Mouse (Mus musculus): ENCODE results near the gene Plin3. TPM values are rescaled to one million over a fixed set of nuclear protein-coding genes. Genes with fewer than 3 reads are reported as not detected.
"Not testable (repeated sequence)": the region's sequence is repeated elsewhere in the genome, so short reads cannot be mapped to it uniquely, and the experiment has no call there.

Gene Plin3
- polyA plus RNA-seq, 1 experiment from 2014 or later: 50.9 TPM

DNA sequence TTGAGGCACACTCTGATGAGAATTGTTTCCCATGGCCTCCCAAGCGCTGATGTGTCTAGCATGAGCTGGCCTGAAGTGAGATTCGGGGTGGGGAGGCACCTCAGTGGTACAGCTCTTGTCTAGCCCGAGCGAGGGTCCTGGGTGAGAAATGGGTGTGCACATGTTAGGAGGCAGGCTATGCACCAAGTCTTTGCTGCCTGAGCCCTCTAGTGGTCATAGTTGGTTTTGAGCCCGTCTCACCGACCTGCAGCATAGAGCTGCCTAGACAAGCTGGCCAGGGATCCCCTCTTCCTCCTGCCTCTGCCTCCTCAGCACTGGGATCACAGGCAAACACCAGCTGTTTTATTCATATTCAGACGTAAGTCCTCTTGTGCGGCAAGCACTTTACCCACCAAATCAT is 28.7 kb downstream of the Plin3 start:
- no peak overlapping the region for H3K4me3 ChIP-seq
- H3K27ac ChIP-seq: no peak overlapping the region
- H3K36me3 ChIP-seq: peaks cover 51% of the 10 kb centered on the region
- H3K4me1 ChIP-seq (replicated peaks): peaks cover 15% of the 10 kb centered on the region
- no peaks in the 10 kb centered on the region for H3K9me3 ChIP-seq
- 22% methylated on average over 8 of the region's 8 CpGs for WGBS
- H3K27me3 ChIP-seq (ENCODE audit: insufficient read depth, poor library complexity, severe bottlenecking): no peaks in the 10 kb centered on the region
- DNase-seq (ENCODE audit: low spot score): peak; percentile 79

DNA sequence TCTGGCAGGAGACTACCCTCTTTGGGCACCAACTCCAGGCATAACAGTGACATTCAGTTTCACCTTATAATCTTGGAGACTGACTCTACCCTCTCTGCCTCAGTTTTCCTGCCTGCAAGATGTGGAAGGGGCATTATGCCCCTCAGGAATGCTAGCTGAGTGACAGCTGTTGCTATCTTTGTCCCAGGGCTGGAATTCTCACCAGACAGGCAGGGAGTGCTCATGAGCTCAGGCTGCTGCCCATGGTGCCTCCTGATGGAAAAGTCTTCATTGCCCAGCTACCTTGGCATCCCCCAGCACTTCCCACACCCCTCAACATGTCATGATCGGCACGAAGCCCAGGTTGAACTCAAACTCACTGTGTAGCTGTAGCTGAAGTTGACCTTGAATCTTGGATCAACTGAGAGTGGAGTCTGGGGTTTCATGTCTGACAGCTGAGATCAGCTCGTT is 30.0 kb downstream of the Plin3 start:
- Histone ChIP-seq H3K9me3 (no peaks in the 10 kb centered on the region), H3K27me3 (ENCODE audit: insufficient read depth, poor library complexity, severe bottlenecking) (no peaks in the 10 kb centered on the region), H3K36me3 (peaks cover 63% of the 10 kb centered on the region), H3K4me1 (replicated peaks) (peaks cover 29% of the 10 kb centered on the region), H3K4me3 (no peak overlapping the region), H3K27ac (no peak overlapping the region)
- DNase-seq (ENCODE audit: low spot score): no peak
- WGBS: 88% methylated on average over 3 of the region's 3 CpGs

DNA sequence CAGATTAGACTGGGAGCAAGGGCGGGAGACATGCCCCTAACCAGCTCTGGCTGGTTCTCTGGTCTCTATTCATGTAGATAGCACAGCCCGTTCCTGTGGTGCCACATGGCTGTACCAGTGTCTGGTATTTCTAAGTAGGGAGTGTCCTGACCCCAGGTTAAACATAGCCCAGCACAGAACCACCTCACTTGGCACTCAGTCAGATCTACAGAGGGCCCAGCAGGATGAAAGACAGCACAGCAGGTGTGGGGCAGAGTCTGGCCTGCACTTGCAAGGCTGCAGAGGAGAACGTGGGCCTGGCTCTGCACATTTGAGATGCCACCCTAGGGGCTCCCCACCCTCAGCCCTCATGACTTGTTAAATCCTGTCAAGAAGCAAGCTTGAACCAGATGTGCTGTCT is 31.5 kb downstream of the Plin3 start:
- Histone ChIP-seq H3K27ac (no peak overlapping the region), H3K9me3 (no peaks in the 10 kb centered on the region), H3K4me1 (replicated peaks) (peaks cover 36% of the 10 kb centered on the region), H3K27me3 (ENCODE audit: insufficient read depth, poor library complexity, severe bottlenecking) (no peaks in the 10 kb centered on the region), H3K4me3 (no peak overlapping the region), H3K36me3 (peaks cover 65% of the 10 kb centered on the region)
- 79% methylated on average over 3 of the region's 3 CpGs for WGBS
- DNase-seq (ENCODE audit: low spot score): no peak

DNA sequence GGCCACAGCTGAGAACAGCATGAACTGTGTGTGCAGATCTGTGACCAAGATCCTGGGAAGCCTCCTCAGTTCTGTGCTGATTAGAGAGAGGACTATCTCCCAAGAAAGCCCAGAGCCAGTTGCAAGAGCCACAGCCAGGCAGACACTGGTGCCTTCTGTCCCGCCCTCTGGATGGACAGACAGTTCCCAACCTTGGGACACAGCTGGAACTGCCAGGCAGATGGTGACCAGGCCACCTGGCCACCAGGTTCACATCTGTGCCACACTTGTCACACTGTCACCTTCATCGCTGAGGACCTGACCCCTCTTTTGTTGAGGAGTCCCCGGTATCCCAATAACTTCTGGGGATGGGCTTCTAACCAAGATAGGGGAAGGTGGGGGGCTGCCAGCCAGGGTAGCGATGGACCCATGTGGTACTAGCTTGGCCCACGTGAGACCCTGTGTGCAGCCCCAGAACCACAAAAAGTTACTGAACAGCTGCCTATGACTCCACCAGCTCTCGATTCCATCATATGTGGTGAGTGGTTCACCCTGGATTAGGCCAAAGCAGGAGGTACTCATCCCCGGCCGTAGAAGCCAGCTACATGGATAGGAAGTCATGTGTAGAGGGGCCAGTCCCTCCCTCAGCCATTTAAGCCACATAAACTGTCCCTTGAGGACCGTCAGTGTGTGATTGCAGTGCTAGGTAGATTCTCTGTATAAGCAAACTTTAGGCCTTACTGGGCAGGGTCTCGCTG is 33.2 kb downstream of the Plin3 start:
- Histone ChIP-seq H3K36me3 (peaks cover 55% of the 10 kb centered on the region), H3K27ac (no peak overlapping the region), H3K27me3 (ENCODE audit: insufficient read depth, poor library complexity, severe bottlenecking) (no peaks in the 10 kb centered on the region), H3K9me3 (no peaks in the 10 kb centered on the region), H3K4me3 (peak overlapping the region; percentile 9; the same call in 1 of the 2 replicates), H3K4me1 (replicated peaks) (peaks cover 40% of the 10 kb centered on the region)
- 92% methylated on average over 10 of the region's 10 CpGs for WGBS
- no peak for DNase-seq (ENCODE audit: low spot score)

DNA sequence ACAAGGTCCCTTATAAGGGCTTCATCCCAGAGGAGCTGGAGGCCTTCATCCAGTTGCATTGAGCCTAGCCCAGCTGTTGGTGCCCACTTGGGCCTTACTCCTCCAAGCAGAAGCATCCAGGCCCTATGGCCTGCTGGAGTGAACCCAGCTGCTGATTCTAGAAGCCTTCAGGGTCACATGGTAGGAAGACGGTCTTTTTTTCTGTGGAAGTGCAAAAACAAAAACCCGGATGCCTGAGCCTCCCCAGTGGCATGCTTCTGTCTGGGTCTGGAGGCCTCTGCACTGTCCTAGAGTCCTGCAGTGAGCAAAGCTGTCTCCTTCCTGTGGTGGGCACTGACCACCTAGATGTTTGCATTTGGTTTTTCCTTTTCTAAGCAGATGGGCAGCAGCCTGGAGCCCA is 33.9 kb downstream of the Plin3 start:
- H3K9me3 ChIP-seq; DNase-seq (ENCODE audit: low spot score); H3K27me3 ChIP-seq (ENCODE audit: insufficient read depth, poor library complexity, severe bottlenecking); H3K4me3 ChIP-seq; H3K27ac ChIP-seq: not testable (repeated sequence)
- H3K4me1 ChIP-seq (replicated peaks): peaks cover 40% of the 10 kb centered on the region
- peaks cover 55% of the 10 kb centered on the region for H3K36me3 ChIP-seq
- 81% methylated on average over 2 of the region's 2 CpGs for WGBS

DNA sequence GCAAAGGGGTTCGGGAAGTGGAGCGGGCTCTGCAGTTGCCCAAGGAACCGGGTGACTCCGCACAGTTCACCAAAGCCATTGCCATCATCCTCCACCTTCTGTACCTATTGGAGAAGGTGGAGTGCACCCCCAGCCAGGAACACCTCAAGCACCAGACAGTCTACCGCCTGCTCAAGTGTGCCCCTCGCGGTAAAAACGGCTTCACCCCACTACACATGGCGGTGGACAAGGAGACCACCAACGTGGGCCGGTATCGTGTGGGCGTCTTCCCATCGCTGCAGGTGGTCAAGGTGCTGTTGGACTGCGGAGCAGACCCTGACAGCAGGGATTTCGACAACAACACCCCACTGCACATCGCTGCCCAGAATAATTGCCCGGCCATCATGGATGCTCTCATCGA is 34.4 kb downstream of the Plin3 start:
- not testable (repeated sequence) for H3K9me3 ChIP-seq; H3K27ac ChIP-seq; H3K27me3 ChIP-seq (ENCODE audit: insufficient read depth, poor library complexity, severe bottlenecking); DNase-seq (ENCODE audit: low spot score)
- Histone ChIP-seq H3K36me3 (peaks cover 55% of the 10 kb centered on the region), H3K4me1 (replicated peaks) (peaks cover 40% of the 10 kb centered on the region), H3K4me3 (peak overlapping the region; percentile 74; the same call in 1 of the 2 replicates)
- WGBS: 96% methylated on average over 19 of the region's 19 CpGs

DNA sequence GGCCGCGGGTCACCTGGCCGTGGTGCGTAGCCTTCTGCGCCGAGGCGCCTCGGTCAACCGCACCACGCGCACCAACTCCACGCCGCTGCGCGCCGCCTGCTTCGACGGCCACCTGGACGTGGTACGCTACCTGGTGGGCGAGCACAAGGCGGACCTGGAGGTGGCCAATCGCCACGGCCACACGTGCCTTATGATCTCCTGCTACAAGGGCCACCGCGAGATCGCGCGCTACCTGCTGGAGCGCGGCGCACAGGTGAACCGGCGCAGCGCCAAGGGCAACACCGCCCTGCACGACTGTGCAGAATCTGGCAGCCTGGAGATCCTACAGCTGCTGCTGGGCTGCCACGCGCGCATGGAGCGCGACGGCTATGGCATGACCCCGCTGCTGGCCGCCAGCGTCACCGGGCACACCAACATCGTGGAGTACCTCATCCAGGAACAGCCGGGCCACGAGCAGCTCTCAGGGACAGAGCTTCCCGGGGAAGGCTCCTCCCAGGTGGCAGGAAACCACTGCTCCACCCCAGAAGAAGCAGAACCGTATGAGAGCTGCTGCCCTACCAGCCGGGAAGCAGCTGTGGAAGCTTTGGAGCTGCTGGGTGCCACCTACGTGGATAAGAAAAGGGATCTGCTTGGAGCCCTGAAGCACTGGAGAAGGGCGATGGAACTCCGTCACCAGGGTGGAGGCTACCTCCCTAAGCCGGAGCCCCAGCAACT is 35.3 kb downstream of the Plin3 start:
- 11% methylated on average over 58 of the region's 58 CpGs for WGBS
- Histone ChIP-seq H3K4me3 (peak overlapping the region; percentile 74), H3K36me3 (peaks cover 45% of the 10 kb centered on the region), H3K27me3 (ENCODE audit: insufficient read depth, poor library complexity, severe bottlenecking) (no peaks in the 10 kb centered on the region), H3K4me1 (replicated peaks) (peaks cover 40% of the 10 kb centered on the region), H3K9me3 (no peaks in the 10 kb centered on the region), H3K27ac (peak overlapping the region; percentile 86)
- DNase-seq (ENCODE audit: low spot score): no peak

DNA sequence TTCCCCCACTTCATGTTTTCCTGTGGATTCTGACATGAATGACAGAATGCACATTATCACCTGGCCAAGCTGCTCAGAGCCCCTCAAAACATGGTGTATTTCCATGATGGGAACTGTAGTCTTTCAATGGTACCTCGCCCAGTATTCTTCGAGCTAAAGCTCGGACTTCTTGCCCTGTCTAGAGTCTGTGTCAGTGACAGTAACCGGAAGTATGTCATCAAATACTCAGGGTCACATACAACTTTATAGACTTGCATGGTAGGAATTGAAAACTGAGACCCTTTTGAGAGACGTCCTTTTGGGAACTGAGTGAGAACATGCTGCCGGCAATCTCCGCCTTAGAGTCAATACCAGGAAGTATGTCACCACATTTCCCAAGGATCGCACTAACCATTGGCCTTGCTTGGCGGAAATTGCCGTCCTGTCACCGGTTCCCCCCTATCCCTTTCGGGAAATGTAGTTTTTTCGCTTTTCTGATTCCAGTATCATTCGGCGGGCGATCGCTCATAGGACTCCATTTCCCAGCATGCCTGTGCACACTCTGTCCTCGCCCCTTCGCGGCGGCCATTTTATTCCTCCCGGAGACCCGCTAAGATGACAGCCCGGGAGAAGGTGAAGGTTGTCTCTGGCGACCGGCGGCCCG is 36.3 kb downstream of the Plin3 start, which contains the start of gene Fem1a:
Fem1a (plus strand) TSS at position 572 of the 643 bp plus-strand sequence.
- Histone ChIP-seq H3K27ac (peak within 1 kb of the TSS; percentile 86), H3K36me3 (peaks cover 37% of the 10 kb centered on the region), H3K27me3 (ENCODE audit: insufficient read depth, poor library complexity, severe bottlenecking) (no peaks in the 10 kb centered on the region), H3K4me3 (peak within 1 kb of the TSS; percentile 74), H3K9me3 (no peaks in the 10 kb centered on the region), H3K4me1 (replicated peaks) (peaks cover 39% of the 10 kb centered on the region)
- peak; percentile 94 for DNase-seq (ENCODE audit: low spot score)
- WGBS: under 1% methylated on average over 28 of the region's 28 CpGs

DNA sequence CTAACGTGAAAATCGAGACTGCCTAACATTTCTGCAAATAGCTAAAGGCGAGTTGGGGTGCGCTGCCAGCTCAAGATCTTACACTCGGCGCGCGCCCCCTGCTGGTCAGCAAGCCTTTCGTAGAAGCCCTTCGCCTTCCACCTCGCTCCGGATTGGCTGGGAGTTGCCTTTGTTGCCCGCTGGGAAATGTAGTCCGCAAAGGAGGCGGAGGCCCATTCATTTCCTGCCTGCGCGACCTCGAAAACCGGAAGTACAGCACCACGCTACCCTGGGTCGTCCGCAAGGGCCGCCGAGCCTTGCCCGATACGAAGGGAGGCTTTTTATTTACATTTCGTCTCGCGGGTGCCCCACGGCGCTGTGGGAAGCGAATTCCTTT is 36.8 kb downstream of the Plin3 start:
- peak; percentile 98 for DNase-seq (ENCODE audit: low spot score)
- Histone ChIP-seq H3K4me3 (peak overlapping the region; percentile 74), H3K9me3 (no peaks in the 10 kb centered on the region), H3K36me3 (peaks cover 32% of the 10 kb centered on the region), H3K4me1 (replicated peaks) (peaks cover 44% of the 10 kb centered on the region), H3K27me3 (ENCODE audit: insufficient read depth, poor library complexity, severe bottlenecking) (no peaks in the 10 kb centered on the region), H3K27ac (peak overlapping the region; percentile 86)
- under 1% methylated on average over 32 of the region's 32 CpGs for WGBS

DNA sequence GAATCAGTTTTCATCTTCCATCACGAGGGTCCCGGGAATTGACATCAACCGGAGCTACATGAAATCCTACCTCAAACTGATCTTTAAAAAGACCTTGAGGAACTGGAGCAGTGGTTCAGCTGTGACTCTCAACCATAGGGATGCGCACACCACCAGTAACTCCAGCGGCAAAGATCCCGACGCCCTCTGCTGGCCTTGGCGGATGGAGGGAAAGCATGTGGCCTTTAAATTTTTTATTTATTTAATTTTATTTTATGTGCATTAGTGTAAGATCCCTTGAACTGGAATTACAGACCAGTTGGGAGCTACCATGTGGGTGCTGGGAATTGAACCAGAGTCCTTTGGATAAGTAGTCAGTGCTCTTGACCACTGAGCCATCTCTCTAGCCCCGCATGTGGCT is 37.2 kb downstream of the Plin3 start:
- H3K27me3 ChIP-seq (ENCODE audit: insufficient read depth, poor library complexity, severe bottlenecking): no peaks in the 10 kb centered on the region
- H3K36me3 ChIP-seq: peaks cover 28% of the 10 kb centered on the region
- peak overlapping the region; percentile 74 for H3K4me3 ChIP-seq
- 19% methylated on average over 9 of the region's 9 CpGs for WGBS
- no peaks in the 10 kb centered on the region for H3K9me3 ChIP-seq
- peak overlapping the region; percentile 86; the same call in 1 of the 2 replicates for H3K27ac ChIP-seq
- DNase-seq (ENCODE audit: low spot score): no peak
- H3K4me1 ChIP-seq (replicated peaks): peaks cover 48% of the 10 kb centered on the region

DNA sequence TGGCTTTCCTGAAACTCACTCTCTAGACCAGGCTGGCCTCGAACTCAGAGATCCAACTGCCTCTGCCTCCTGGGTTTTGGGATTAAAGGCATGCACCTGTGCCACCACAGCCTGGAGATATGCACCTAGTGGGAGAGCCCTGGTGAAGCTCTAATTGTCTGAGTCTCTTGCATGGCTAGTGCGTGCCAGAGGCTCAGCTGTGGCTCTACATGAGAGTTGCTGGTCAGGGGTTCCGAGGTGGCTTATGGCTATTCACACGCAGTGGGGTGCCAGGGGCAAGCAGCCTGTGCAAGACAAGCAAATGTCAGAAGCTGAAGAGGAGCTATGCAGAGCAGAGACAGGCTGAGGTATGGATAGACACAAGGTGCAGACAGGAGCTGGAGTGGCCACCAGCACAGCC is 38.0 kb downstream of the Plin3 start:
- H3K9me3 ChIP-seq: no peaks in the 10 kb centered on the region

DNA sequence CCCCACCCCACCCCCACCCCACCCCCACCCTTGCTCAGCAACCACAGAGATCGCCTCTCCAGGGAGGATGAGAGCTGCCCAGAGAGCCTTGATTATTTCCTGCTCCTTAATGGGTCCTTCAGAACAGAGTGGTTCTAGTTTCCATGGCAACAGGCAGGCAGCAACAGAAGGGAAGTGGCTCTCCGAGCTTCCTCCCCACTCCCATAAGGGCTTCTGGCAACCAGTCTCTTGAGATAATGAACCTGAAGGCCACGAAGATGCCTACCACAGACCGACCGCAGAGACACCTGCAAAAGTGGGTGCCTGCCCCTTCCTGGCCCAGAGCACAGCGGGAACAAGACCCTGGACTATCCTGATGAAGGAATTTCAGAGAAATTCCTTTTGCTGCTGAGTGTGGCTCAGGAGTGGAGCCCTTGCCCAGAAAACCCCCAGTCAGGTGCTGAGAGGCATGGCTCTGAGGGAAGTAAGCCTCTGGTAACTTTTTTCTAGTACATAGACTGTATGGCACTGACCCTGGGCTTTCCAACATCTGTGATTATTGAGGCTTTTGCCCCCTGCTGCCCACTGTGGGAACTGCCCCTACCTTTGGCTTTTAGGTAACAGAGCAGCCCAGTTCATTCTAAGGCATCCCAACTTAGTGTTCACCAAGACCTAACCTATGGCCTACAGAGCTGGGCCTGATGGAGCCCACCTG is 41.4 kb downstream of the Plin3 start:
- 0 out of 2 replicates have a peak overlapping the region, but pooled peaks have one; percentile 18 for H3K4me3 ChIP-seq
- 0 out of 2 replicates have a peak, but pooled peaks cover 3% of the 10 kb centered on the region for H3K27me3 ChIP-seq (ENCODE audit: insufficient read depth, poor library complexity, severe bottlenecking)
- H3K27ac ChIP-seq: 0 out of 2 replicates have a peak overlapping the region, but pooled peaks have one; percentile 35
- DNase-seq (ENCODE audit: low spot score): peak; percentile 68
- 28% methylated on average over 6 of the region's 6 CpGs for WGBS
- H3K4me1 ChIP-seq (replicated peaks): peaks cover 16% of the 10 kb centered on the region
- H3K9me3 ChIP-seq: no peaks in the 10 kb centered on the region
- no peaks in the 10 kb centered on the region for H3K36me3 ChIP-seq

More for the DNA sequence above, 38.0 kb downstream of the Plin3 start:
- Histone ChIP-seq H3K4me1 (replicated peaks) (peaks cover 43% of the 10 kb centered on the region), H3K36me3 (peaks cover 20% of the 10 kb centered on the region), H3K27ac (no peak overlapping the region), H3K27me3 (ENCODE audit: insufficient read depth, poor library complexity, severe bottlenecking) (no peaks in the 10 kb centered on the region), H3K4me3 (no peak overlapping the region)
- WGBS: 84% methylated on average over 4 of the region's 4 CpGs
- no peak for DNase-seq (ENCODE audit: low spot score)
